Mouse (Mus musculus): Measurements from ENCODE around the gene C530025M09Rik.

Gene C530025M09Rik

GRCm38 (mm10) chr2:149804599-149805140 lies 26.3 kb downstream of the C530025M09Rik start:
- no peak for DNase-seq (ENCODE audit: extremely low read depth, low read depth, low spot score)

- no peak for DNase-seq (ENCODE audit: extremely low read depth, low read depth, low spot score)
These were observed 32.4 kb downstream of the C530025M09Rik start for GRCm38 (mm10) chr2:149798613-149799012.
